Comparison of ENCODE assay signal across 30 mouse cellular contexts in the genomic region with DNA sequence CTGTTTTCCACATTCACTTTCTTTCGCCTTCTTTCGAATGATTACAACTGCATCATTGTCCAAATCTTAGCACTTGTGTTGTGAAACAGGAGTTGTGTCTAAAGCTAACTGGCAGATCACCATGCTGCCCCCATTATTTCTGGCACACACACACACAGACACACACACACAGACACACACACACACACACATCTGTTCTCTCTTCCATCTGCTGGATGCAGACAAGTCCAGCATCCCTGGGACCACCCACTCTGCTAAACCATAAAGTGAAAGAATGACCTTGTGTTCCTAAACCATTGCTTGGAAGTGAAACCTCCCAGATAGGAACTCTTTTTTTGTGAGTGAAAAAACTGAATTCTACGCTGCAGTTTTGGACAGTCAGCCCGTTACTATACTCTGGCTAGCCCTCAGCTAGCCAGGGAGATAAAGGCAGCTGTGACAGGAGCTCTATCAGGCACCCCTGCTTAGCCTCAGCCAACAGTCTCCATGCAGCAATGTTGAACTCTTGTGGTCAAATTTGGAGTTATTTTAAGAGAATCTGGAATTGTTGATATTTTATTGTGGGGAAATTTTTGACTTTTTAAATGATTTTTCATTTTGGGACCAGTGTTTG. TPM values are rescaled to one million over a fixed set of nuclear protein-coding genes. Genes with fewer than 3 reads are reported as not detected.
DNase-seq lines count a peak whose midpoint lies in the region; ATAC-seq and TF ChIP-seq lines count a peak whose summit lies in the region.
"Had no signal": no experiment of that assay in that cellular context is flagged by ENCODE, and none has a peak within 500 bp of the region (broad histone marks: within the 10 kb centered on the region; RNA-seq: fewer than 3 reads in every experiment).

No protein-coding gene starts in this region.

- 65% methylated on average over 4 of the region's 4 CpGs for WGBS in hindbrain, postnatal 0 days
- 80% methylated on average over 4 of the region's 4 CpGs for WGBS in hindbrain, embryonic 10.5 days
- 54% methylated on average over 4 of the region's 4 CpGs for WGBS in lung, embryonic 14.5 days
- WGBS in lung, postnatal 0 days = 65% methylated on average over 4 of the region's 4 CpGs

- no peaks in the 10 kb centered on the region for H3K4me1 ChIP-seq in hindbrain, postnatal 0 days (ENCODE audit: insufficient read depth, low read length)
- peaks cover 16% of the 10 kb centered on the region for H3K4me1 ChIP-seq in hindbrain, embryonic 10.5 days (replicated peaks)
- no peaks in the 10 kb centered on the region for H3K4me1 ChIP-seq in lung, embryonic 14.5 days (ENCODE audit: insufficient read depth)
- no peaks in the 10 kb centered on the region for H3K4me1 ChIP-seq in lung, postnatal 0 days (ENCODE audit: insufficient read depth, low read depth, low read length)
- H3K4me1 ChIP-seq: embryonic facial prominence, embryonic 12.5 days; embryonic facial prominence, embryonic 15.5 days; heart, embryonic 10.5 days; hindbrain, embryonic 15.5 days had no signal

- no peaks in the 10 kb centered on the region for H3K36me3 ChIP-seq in hindbrain, postnatal 0 days (ENCODE audit: insufficient read depth, low read length)
- H3K36me3 ChIP-seq in hindbrain, embryonic 10.5 days = no peaks in the 10 kb centered on the region
- H3K36me3 ChIP-seq in lung, embryonic 14.5 days (ENCODE audit: insufficient read depth) = no peaks in the 10 kb centered on the region
- no peaks in the 10 kb centered on the region for H3K36me3 ChIP-seq in lung, postnatal 0 days (ENCODE audit: insufficient read depth, low read length)
- H3K36me3 ChIP-seq: embryonic facial prominence, embryonic 12.5 days; embryonic facial prominence, embryonic 15.5 days; forebrain, embryonic 15.5 days; G1E; heart, embryonic 10.5 days; heart, embryonic 13.5 days; hindbrain, embryonic 12.5 days; hindbrain, embryonic 15.5 days had no signal

- no peak overlapping the region for H3K9ac ChIP-seq in hindbrain, postnatal 0 days (replicated peaks; ENCODE audit: low read length)
- no peak overlapping the region for H3K9ac ChIP-seq in lung, embryonic 14.5 days
- H3K9ac ChIP-seq in lung, postnatal 0 days (replicated peaks; ENCODE audit: low read depth) = no peak overlapping the region
- H3K9ac ChIP-seq: embryonic facial prominence, embryonic 12.5 days; embryonic facial prominence, embryonic 15.5 days; forebrain, embryonic 15.5 days; heart, embryonic 13.5 days; hindbrain, embryonic 12.5 days; hindbrain, embryonic 15.5 days had no signal

- TF ChIP-seq CTCF in hindbrain, postnatal 0 days (IDR thresholded peaks at IDR 0.05; ENCODE audit: low read depth) = no peak
- TF ChIP-seq CTCF in lung, embryonic 14.5 days (IDR thresholded peaks at IDR 0.05; ENCODE audit: low read depth) = no peak
- TF ChIP-seq CTCF in lung, postnatal 0 days (IDR thresholded peaks at IDR 0.05) = no peak

- no peak for TF ChIP-seq EP300 in lung, postnatal 0 days (IDR thresholded peaks at IDR 0.05)

- no peak overlapping the region for H3K27ac ChIP-seq in hindbrain, postnatal 0 days
- H3K27ac ChIP-seq in hindbrain, embryonic 10.5 days = no peak overlapping the region
- no peak overlapping the region; the same call in 1 of the 2 replicates for H3K27ac ChIP-seq in lung, embryonic 14.5 days (ENCODE audit: low read depth)
- H3K27ac ChIP-seq in lung, postnatal 0 days (ENCODE audit: low read length) = no peak overlapping the region
- H3K27ac ChIP-seq: embryonic facial prominence, embryonic 12.5 days; embryonic facial prominence, embryonic 15.5 days; forebrain, embryonic 15.5 days; heart, adult 2 months; heart, embryonic 10.5 days; heart, embryonic 13.5 days; hindbrain, embryonic 12.5 days; hindbrain, embryonic 15.5 days had no signal

- no peaks in the 10 kb centered on the region for H3K27me3 ChIP-seq in hindbrain, postnatal 0 days (ENCODE audit: insufficient read depth, low read length)
- H3K27me3 ChIP-seq in hindbrain, embryonic 10.5 days (ENCODE audit: insufficient read depth, poor library complexity, severe bottlenecking) = no peaks in the 10 kb centered on the region
- no peaks in the 10 kb centered on the region for H3K27me3 ChIP-seq in lung, embryonic 14.5 days (ENCODE audit: insufficient read depth, low read length)
- H3K27me3 ChIP-seq in lung, postnatal 0 days (replicated peaks; ENCODE audit: insufficient read depth, low read length) = no peaks in the 10 kb centered on the region
- H3K27me3 ChIP-seq: CH12.LX; embryonic facial prominence, embryonic 12.5 days; embryonic facial prominence, embryonic 15.5 days; forebrain, embryonic 15.5 days; heart, embryonic 13.5 days; hindbrain, embryonic 12.5 days; hindbrain, embryonic 15.5 days had no signal

- H3K9me3 ChIP-seq in hindbrain, postnatal 0 days (ENCODE audit: low read length) = no peaks in the 10 kb centered on the region
- H3K9me3 ChIP-seq in hindbrain, embryonic 10.5 days = no peaks in the 10 kb centered on the region
- no peaks in the 10 kb centered on the region for H3K9me3 ChIP-seq in lung, embryonic 14.5 days (ENCODE audit: low read depth, low read length)
- H3K9me3 ChIP-seq in lung, postnatal 0 days (ENCODE audit: low read length) = no peaks in the 10 kb centered on the region
- H3K9me3 ChIP-seq: embryonic facial prominence, embryonic 12.5 days; embryonic facial prominence, embryonic 15.5 days; forebrain, embryonic 15.5 days; G1E; heart, embryonic 10.5 days; heart, embryonic 13.5 days; hindbrain, embryonic 12.5 days; hindbrain, embryonic 15.5 days had no signal

- ATAC-seq in hindbrain, postnatal 0 days = peak; percentile 57; the same call in 1 of the 2 replicates
- ATAC-seq in lung, embryonic 14.5 days (ENCODE audit: insufficient read depth) = no peak
- ATAC-seq in lung, postnatal 0 days = no peak
- ATAC-seq: forebrain, embryonic 15.5 days had no signal

- H3K4me3 ChIP-seq in hindbrain, postnatal 0 days (ENCODE audit: low read length) = no peak overlapping the region
- no peak overlapping the region for H3K4me3 ChIP-seq in hindbrain, embryonic 10.5 days
- H3K4me3 ChIP-seq in lung, embryonic 14.5 days (ENCODE audit: low read depth, low read length) = no peak overlapping the region
- no peak overlapping the region for H3K4me3 ChIP-seq in lung, postnatal 0 days (ENCODE audit: low read depth, low read length)
- H3K4me3 ChIP-seq: embryonic facial prominence, embryonic 12.5 days; embryonic facial prominence, embryonic 15.5 days; forebrain, embryonic 15.5 days; heart, adult 2 months; heart, embryonic 10.5 days; heart, embryonic 13.5 days; hindbrain, embryonic 12.5 days; hindbrain, embryonic 15.5 days had no signal

- no peak for DNase-seq in hindbrain, postnatal 0 days (ENCODE audit: low spot score)
- no peak for DNase-seq in hindbrain, embryonic 10.5 days (ENCODE audit: low spot score)
- DNase-seq in lung, embryonic 14.5 days = peak; percentile 44
- DNase-seq in lung, postnatal 14 days = no peak
- DNase-seq in lung, postnatal 0 days (ENCODE audit: low spot score) = peak; percentile 17
- DNase-seq in lung, postnatal 25 days (ENCODE audit: low spot score) = no peak
- peak; percentile 52 for DNase-seq in testis, postnatal 10 days (ENCODE audit: low spot score)
- no peak for DNase-seq in testis, postnatal 14 days (ENCODE audit: low spot score)
- DNase-seq: adrenal gland, adult 2 months; adrenal gland, postnatal 14 days; B cell, adult 2 months; cerebellum, adult 11 months; cerebellum, adult 2 months; cerebellum, adult 9-11 months; gastrocnemius, postnatal 10 days; gastrocnemius, postnatal 36 days; heart, adult 2 months; heart, postnatal 14 days; heart, postnatal 4 days had no signal

- no peak overlapping the region for H3K4me2 ChIP-seq in hindbrain, postnatal 0 days (ENCODE audit: low read depth, low read length)
- H3K4me2 ChIP-seq in lung, embryonic 14.5 days = no peak overlapping the region
- H3K4me2 ChIP-seq in lung, postnatal 0 days (replicated peaks; ENCODE audit: low read depth, low read length) = no peak overlapping the region
- H3K4me2 ChIP-seq: embryonic facial prominence, embryonic 12.5 days; embryonic facial prominence, embryonic 15.5 days; forebrain, embryonic 15.5 days; heart, embryonic 13.5 days; hindbrain, embryonic 12.5 days; hindbrain, embryonic 15.5 days had no signal

RNA-seq across cellular contexts. Expression of a gene that starts 18.0 kb away (rescaled TPM):
- total RNA-seq in hindbrain, postnatal 0 days (2014; rRNA removed) = 45.8 and 50.0 TPM in 2 replicates
- polyA plus RNA-seq in hindbrain, postnatal 0 days (2015; fragmentation: Nextera tagmentation; extraction: Ambion mirVana) = 7.1 and 7.6 TPM in 2 replicates
- polyA plus RNA-seq in hindbrain, embryonic 10.5 days (2016; fragmentation: Nextera tagmentation; extraction: Ambion mirVana) = 1.2 and 1.7 TPM in 2 replicates
- 1.3 and 1.6 TPM in 2 replicates for polyA plus RNA-seq in lung, embryonic 14.5 days (2014; fragmentation: Nextera tagmentation; extraction: Ambion mirVana)
- 0.69 and 0.79 TPM in 2 replicates for polyA plus RNA-seq in lung, postnatal 0 days (2015; fragmentation: Nextera tagmentation; extraction: Ambion mirVana)
- total RNA-seq: CH12.LX; common myeloid progenitor, adult 5-6 weeks; granulocyte monocyte progenitor cell, adult 5-6 weeks had no signal

Comparison
In these comparisons a context has a peak if more than half of its experiments do, and no peak if none do; other contexts are left out.
1. DNase-seq: peak in lung, embryonic 14.5 days (single experiment), lung, postnatal 0 days (single experiment) and testis, postnatal 10 days (single experiment); none in hindbrain, postnatal 0 days (single experiment), hindbrain, embryonic 10.5 days (single experiment), lung, postnatal 14 days (single experiment), lung, postnatal 25 days (single experiment) and testis, postnatal 14 days (single experiment).